Mouse (Mus musculus) lung, embryonic 14.5 days (tissue): ENCODE results near the gene Gm20425. TPM values are rescaled to one million over a fixed set of nuclear protein-coding genes. Genes with fewer than 3 reads are reported as not detected.
A peak's percentile ranks its signal among the peaks of the same experiment; 100 is the strongest.

ENCODE experiments used
- ATAC-seq: fragments of 200-750 bp; cut with Nextera tagmentation; 2 replicates; pipeline ENCODE4 v1.8.0; 2017; ENCODE audit warnings: mild to moderate bottlenecking, moderate TSS enrichment, moderate library complexity; ENCODE audit not compliant: insufficient read depth
- DNase-seq: peaks from one replicate; pipeline ENCODE4 v3.0.0-alpha.2; 2015
- H3K27ac ChIP-seq: fragments of 300-500 bp; sonication (generic); 2 replicates; pipeline ENCODE4 v1.5.1; 2014; ENCODE audit warnings: low read depth, mild to moderate bottlenecking, moderate library complexity
- H3K27me3 ChIP-seq: fragments of 300-500 bp; sonication (generic); 2 replicates; pipeline ENCODE4 v1.6.1; 2014; ENCODE audit warnings: low read length, control low read depth; ENCODE audit not compliant: insufficient read depth
- H3K36me3 ChIP-seq: fragments of 300-500 bp; sonication (generic); 2 replicates; pipeline ENCODE4 v1.6.1; 2014; ENCODE audit warnings: control low read depth; ENCODE audit not compliant: insufficient read depth
- H3K4me1 ChIP-seq: fragments of 300-500 bp; sonication (generic); 2 replicates; pipeline ENCODE4 v1.6.1; 2014; ENCODE audit warnings: antibody characterized with exemption, control low read depth; ENCODE audit not compliant: insufficient read depth
- H3K4me2 ChIP-seq: fragments of 300-500 bp; sonication (generic); 2 replicates; pipeline ENCODE4 v1.6.1; 2014; ENCODE audit warnings: mild to moderate bottlenecking
- H3K4me3 ChIP-seq: fragments of 300-500 bp; sonication (generic); 2 replicates; pipeline ENCODE4 v1.5.1; 2014; ENCODE audit warnings: low read depth, low read length
- H3K9ac ChIP-seq: fragments of 300-500 bp; sonication (generic); 2 replicates; pipeline ENCODE4 v1.6.1; 2014
- H3K9me3 ChIP-seq: fragments of 300-500 bp; sonication (generic); 2 replicates; pipeline ENCODE4 v1.6.1; 2016; ENCODE audit warnings: low read depth, low read length, control low read depth
- CTCF ChIP-seq: IDR thresholded peaks from 2 replicates; pipeline ENCODE4 v1.5.1; 2016; ENCODE audit warnings: antibody characterized with exemption, low read depth
- WGBS: fragments of 180-500 bp; shearing (Covaris S2); extraction: QIAGEN DNeasy Blood & Tissue Kit; methylation state at CpG from one replicate; pipeline ENCODE4 v1.1.7; 2014; 5-methylcytosine and 5-hydroxymethylcytosine counted together
- polyA plus RNA-seq: library from polyadenylated mRNA; unstranded; fragments of >200 nt; fragmentation: Nextera tagmentation; extraction: Ambion mirVana; gene quantifications from 2 replicates; pipeline ENCODE4 v1.2.1, GENCODE M21; 2014

The Gm20425 gene
- polyA plus RNA-seq, 1 experiment from 2014 or later: not detected

DNA sequence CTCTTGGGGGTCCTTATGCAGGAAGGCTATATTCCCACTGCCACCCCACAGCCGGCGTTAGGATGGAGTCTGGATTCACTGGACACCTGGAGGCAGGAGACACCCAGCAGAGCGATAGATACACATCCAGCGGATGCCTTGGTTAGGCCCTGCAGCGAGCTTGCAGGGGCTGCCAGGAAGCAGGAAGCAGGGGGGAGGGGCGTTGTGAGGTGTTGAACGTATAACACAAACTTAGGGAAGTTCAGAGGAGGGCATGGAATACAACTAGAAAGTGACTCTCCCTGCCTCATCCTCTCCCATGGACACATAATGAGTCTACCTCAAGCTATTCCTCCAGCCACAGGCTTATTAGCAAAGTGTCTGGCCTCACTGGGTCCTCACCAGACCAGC is 2.9 kb upstream of the Gm20425 start:
- no peak overlapping the region for H3K27ac ChIP-seq
- WGBS: 35% methylated on average over 7 of the region's 7 CpGs
- DNase-seq (peak; percentile 41), ATAC-seq (no peak)
- H3K4me2 ChIP-seq: no peak overlapping the region
- H3K4me3 ChIP-seq: no peak overlapping the region
- no peaks in the 10 kb centered on the region for H3K4me1 ChIP-seq
- H3K9me3 ChIP-seq: no peaks in the 10 kb centered on the region
- no peak overlapping the region for H3K9ac ChIP-seq
- H3K36me3 ChIP-seq: no peaks in the 10 kb centered on the region
- H3K27me3 ChIP-seq: no peaks in the 10 kb centered on the region
- no peak for TF ChIP-seq CTCF

DNA sequence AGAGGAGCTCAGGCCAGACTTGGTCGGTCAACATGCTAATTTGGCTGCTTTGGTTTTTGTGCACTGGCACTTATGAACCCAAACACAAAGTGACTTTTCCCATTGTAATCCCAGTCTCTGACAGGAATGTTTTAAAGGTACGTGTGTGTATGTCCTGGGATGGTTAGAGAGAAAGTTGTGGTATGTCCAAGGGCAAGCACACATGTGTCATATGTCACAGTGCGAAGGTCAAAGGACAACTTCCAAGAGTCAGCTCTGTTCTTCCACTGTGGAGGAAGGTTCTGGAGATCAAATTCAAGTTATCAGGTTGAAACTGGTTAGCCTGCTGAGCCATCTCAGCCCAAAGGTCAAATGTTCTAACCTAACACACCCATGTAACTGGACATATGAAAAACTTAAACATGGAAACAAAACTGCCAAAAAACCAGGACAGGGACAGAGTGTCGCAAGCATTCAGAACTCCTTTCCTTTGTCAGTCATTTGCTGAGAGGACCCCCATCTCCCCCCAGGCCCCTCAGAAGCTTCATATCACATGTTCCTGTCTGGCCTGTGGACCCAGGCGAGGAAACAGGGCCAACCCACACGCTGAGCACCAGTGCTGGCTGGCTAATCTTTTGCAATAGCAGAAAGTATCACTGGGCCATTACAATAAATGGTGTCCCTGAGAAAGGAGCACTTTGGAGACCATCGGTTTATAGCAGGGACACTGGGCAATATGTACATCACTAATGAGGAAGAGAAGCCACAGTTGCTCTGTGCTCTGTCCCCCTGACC is 2.3 kb upstream of the Gm20425 start:
- DNase-seq (no peak), ATAC-seq (no peak)
- no peak overlapping the region for H3K4me2 ChIP-seq
- H3K9ac ChIP-seq: no peak overlapping the region
- 87% methylated on average over 7 of the region's 7 CpGs for WGBS
- H3K9me3 ChIP-seq: no peaks in the 10 kb centered on the region
- H3K36me3 ChIP-seq: no peaks in the 10 kb centered on the region
- no peaks in the 10 kb centered on the region for H3K27me3 ChIP-seq
- TF ChIP-seq CTCF: no peak
- H3K4me1 ChIP-seq: no peaks in the 10 kb centered on the region
- no peak overlapping the region for H3K27ac ChIP-seq
- no peak overlapping the region for H3K4me3 ChIP-seq

GRCm38 (mm10) chr9:103229037-103229867 is 855 bp downstream of the Gm20425 start:
- WGBS: 78% methylated on average over 15 of the region's 15 CpGs
- no peaks in the 10 kb centered on the region for H3K36me3 ChIP-seq
- no peaks in the 10 kb centered on the region for H3K27me3 ChIP-seq
- ATAC-seq: no peak
- no peak overlapping the region for H3K9ac ChIP-seq
- H3K4me3 ChIP-seq: no peak overlapping the region
- H3K27ac ChIP-seq: no peak overlapping the region
- H3K9me3 ChIP-seq: no peaks in the 10 kb centered on the region
- no peak for DNase-seq
- no peak for TF ChIP-seq CTCF
- H3K4me1 ChIP-seq: no peaks in the 10 kb centered on the region
- no peak overlapping the region for H3K4me2 ChIP-seq

DNA sequence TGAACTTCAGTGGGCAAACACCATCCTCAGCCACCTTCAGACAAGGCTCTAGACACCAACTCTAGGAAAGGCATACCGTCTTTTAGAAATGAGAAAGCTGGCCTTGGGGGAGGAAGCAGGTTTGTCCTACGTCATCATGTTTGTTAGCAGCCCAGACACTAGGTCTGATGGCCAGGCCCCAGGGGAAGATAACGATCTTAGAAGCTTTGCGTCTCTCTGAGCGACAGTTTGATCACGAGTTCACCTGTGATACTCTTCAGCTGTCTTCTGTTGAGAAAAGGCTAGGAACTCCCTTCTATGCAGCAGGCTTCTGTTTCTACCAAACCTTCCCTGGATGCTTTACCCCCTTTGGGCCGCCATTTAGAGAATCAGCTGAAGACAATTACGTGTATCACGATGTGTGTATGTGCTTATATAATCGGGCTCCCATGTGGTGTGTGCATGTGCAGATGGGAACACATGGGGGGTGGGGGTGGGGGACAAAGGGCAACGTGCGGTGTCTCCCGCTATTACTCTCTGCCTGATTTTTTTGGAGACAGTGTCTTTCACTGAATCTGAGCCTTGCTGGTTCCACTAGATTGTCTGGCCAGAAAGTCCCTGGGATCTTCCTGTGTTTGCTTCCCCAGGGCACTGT is 1.6 kb downstream of the Gm20425 start:
- no peaks in the 10 kb centered on the region for H3K9me3 ChIP-seq
- no peak overlapping the region for H3K4me3 ChIP-seq
- H3K27me3 ChIP-seq: no peaks in the 10 kb centered on the region
- H3K4me1 ChIP-seq: no peaks in the 10 kb centered on the region
- H3K9ac ChIP-seq: no peak overlapping the region
- ATAC-seq (no peak), DNase-seq (no peak)
- TF ChIP-seq CTCF: no peak
- no peak overlapping the region for H3K4me2 ChIP-seq
- H3K27ac ChIP-seq: no peak overlapping the region
- no peaks in the 10 kb centered on the region for H3K36me3 ChIP-seq
- WGBS: 73% methylated on average over 13 of the region's 13 CpGs

- H3K27me3 ChIP-seq: no peaks in the 10 kb centered on the region
- no peaks in the 10 kb centered on the region for H3K4me1 ChIP-seq
- no peaks in the 10 kb centered on the region for H3K36me3 ChIP-seq
- H3K27ac ChIP-seq: no peak overlapping the region
- no peak overlapping the region for H3K4me3 ChIP-seq
- H3K9me3 ChIP-seq: no peaks in the 10 kb centered on the region
- WGBS: 91% methylated on average over 16 of the region's 16 CpGs
- TF ChIP-seq CTCF: no peak
- DNase-seq (no peak), ATAC-seq (no peak)
- no peak overlapping the region for H3K4me2 ChIP-seq
- no peak overlapping the region for H3K9ac ChIP-seq
These were observed 2.3 kb downstream of the Gm20425 start for GRCm38 (mm10) chr9:103227760-103228159.

- DNase-seq: peak; percentile 25
- Histone ChIP-seq H3K4me2 (no peak overlapping the region), H3K27me3 (no peaks in the 10 kb centered on the region), H3K36me3 (no peaks in the 10 kb centered on the region), H3K4me3 (no peak overlapping the region), H3K9me3 (no peaks in the 10 kb centered on the region), H3K27ac (no peak overlapping the region), H3K4me1 (no peaks in the 10 kb centered on the region), H3K9ac (no peak overlapping the region)
- ATAC-seq: no peak
- WGBS: 88% methylated on average over 15 of the region's 15 CpGs
- TF ChIP-seq CTCF: no peak
These were observed 3.3 kb downstream of the Gm20425 start for GRCm38 (mm10) chr9:103226806-103227205.

DNA sequence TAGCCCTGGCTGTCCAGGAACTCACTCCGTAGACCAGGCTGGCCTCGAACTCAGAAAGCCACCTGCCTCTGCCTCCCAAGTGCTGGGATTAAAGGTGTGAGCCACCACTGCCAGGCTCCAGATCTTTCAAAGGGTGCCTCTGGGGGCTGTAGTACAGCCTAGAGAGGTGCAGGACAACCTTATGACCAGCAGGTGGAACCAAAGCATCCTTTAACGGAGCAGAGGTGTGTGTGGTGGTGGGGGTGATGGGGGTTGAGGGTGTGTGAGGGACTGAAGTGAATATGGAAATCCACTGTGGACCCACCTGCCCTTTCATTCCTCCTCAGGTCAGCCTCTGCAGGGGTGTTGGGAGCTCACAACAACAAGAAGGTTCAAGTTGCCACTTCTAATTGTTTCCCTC is 4.6 kb downstream of the Gm20425 start:
- H3K36me3 ChIP-seq: no peaks in the 10 kb centered on the region
- WGBS: 60% methylated on average over 3 of the region's 3 CpGs
- peak; percentile 62 for DNase-seq
- no peaks in the 10 kb centered on the region for H3K4me1 ChIP-seq
- H3K27ac ChIP-seq: no peak overlapping the region
- peak; percentile 66 for TF ChIP-seq CTCF
- ATAC-seq: no peak
- H3K9ac ChIP-seq: no peak overlapping the region
- H3K4me2 ChIP-seq: no peak overlapping the region
- H3K4me3 ChIP-seq: no peak overlapping the region
- no peaks in the 10 kb centered on the region for H3K27me3 ChIP-seq
- H3K9me3 ChIP-seq: no peaks in the 10 kb centered on the region
